Mouse (Mus musculus): ENCODE data around the gene 6430628N08Rik.

Gene 6430628N08Rik

GRCm38 (mm10) chr4:115890066-115890465 lies 399 bp upstream of the 6430628N08Rik start:
- no peak for DNase-seq

- DNase-seq, result no peak
Observed at GRCm38 (mm10) chr4:115894281-115894680, 3.8 kb downstream of the 6430628N08Rik start.

- DNase-seq, result no peak
Observed at GRCm38 (mm10) chr4:115897901-115898631, 7.6 kb downstream of the 6430628N08Rik start.

GRCm38 (mm10) chr4:115902816-115903215 lies 12.4 kb downstream of the 6430628N08Rik start:
- peak; percentile 78 for DNase-seq

GRCm38 (mm10) chr4:115904375-115904774 lies 13.9 kb downstream of the 6430628N08Rik start:
- no peak for DNase-seq

- no peak for DNase-seq
Observed at GRCm38 (mm10) chr4:115905701-115906100, 15.2 kb downstream of the 6430628N08Rik start.

- DNase-seq, result no peak
Observed at GRCm38 (mm10) chr4:115906791-115907190, 16.3 kb downstream of the 6430628N08Rik start.

- no peak for DNase-seq
Observed at GRCm38 (mm10) chr4:115907994-115908393, 17.5 kb downstream of the 6430628N08Rik start.

- DNase-seq, result no peak
Observed at GRCm38 (mm10) chr4:115908641-115909040, 18.2 kb downstream of the 6430628N08Rik start.

- DNase-seq, result no peak
Observed at GRCm38 (mm10) chr4:115911586-115911985, 21.1 kb downstream of the 6430628N08Rik start.

- no peak for DNase-seq
Observed at GRCm38 (mm10) chr4:115919911-115920310, 29.4 kb downstream of the 6430628N08Rik start.

GRCm38 (mm10) chr4:115922688-115923087 lies 32.2 kb downstream of the 6430628N08Rik start:
- no peak for DNase-seq

- no peak for DNase-seq
Observed at GRCm38 (mm10) chr4:115923262-115923880, 32.9 kb downstream of the 6430628N08Rik start.

- no peak for DNase-seq
Observed at GRCm38 (mm10) chr4:115927637-115928036, 37.2 kb downstream of the 6430628N08Rik start.

GRCm38 (mm10) chr4:115931556-115932088 lies 41.2 kb downstream of the 6430628N08Rik start:
- no peak for DNase-seq

GRCm38 (mm10) chr4:115935835-115936581 lies 45.5 kb downstream of the 6430628N08Rik start:
- no peak for DNase-seq

GRCm38 (mm10) chr4:115936646-115937045 lies 46.2 kb downstream of the 6430628N08Rik start:
- DNase-seq, result no peak

- DNase-seq, result no peak
Observed at GRCm38 (mm10) chr4:115937061-115937976, 46.9 kb downstream of the 6430628N08Rik start.

- no peak for DNase-seq
Observed at GRCm38 (mm10) chr4:115938276-115939160, 48.1 kb downstream of the 6430628N08Rik start.

- DNase-seq, result no peak
Observed at GRCm38 (mm10) chr4:115939295-115940102, 49.0 kb downstream of the 6430628N08Rik start, which contains the start of gene Dmbx1. Dmbx1 (minus strand) TSS chr4:115939926.

All from right cerebral cortex, adult 18-20 months (tissue).